ENCODE assay signal across 22 mouse cellular contexts in the genomic region with DNA sequence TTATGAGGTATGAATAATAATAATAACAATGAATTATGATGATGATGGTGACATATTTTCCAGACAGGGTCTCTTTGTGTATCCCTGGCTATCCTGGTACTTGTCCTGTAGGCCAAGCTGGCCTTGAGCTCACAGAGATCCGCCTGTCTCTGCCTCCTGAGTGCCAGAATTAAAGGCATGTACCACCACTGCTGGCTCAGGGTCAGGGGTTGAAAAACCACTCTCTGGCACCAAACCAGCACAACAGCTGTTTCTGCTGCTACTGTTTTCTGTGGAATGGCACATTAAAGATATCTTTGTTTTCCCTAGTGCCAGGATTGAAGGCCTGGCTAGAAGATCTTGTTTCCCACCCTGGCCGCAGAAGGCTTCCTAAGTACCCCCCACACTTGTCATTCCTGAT. TPM values are rescaled to one million over a fixed set of nuclear protein-coding genes. Genes with fewer than 3 reads are reported as not detected.
DNase-seq lines count a peak whose midpoint lies in the region; ATAC-seq and TF ChIP-seq lines count a peak whose summit lies in the region.
"Had no signal": no experiment of that assay in that cellular context is flagged by ENCODE, and none has a peak within 500 bp of the region (broad histone marks: within the 10 kb centered on the region; RNA-seq: fewer than 3 reads in every experiment).

No protein-coding gene starts in this region.

- H3K4me2 ChIP-seq in midbrain, embryonic 11.5 days, result no peak overlapping the region
- H3K4me2 ChIP-seq in midbrain, embryonic 14.5 days (ENCODE audit: low read length), result no peak overlapping the region
- no peak overlapping the region for H3K4me2 ChIP-seq in myocyte (ENCODE audit: low read depth)
- H3K4me2 ChIP-seq in stomach, postnatal 0 days (replicated peaks; ENCODE audit: low read depth), result no peak overlapping the region

- H3K27ac ChIP-seq in midbrain, embryonic 11.5 days (ENCODE audit: low read depth, low read length), result no peak overlapping the region
- H3K27ac ChIP-seq in midbrain, embryonic 14.5 days (replicated peaks; ENCODE audit: low read depth, low read length), result no peak overlapping the region
- H3K27ac ChIP-seq in stomach, postnatal 0 days (replicated peaks), result no peak overlapping the region

- no peak for TF ChIP-seq POLR2A in myocyte (IDR thresholded peaks at IDR 0.05; ENCODE audit: insufficient read length, low read depth)

- H3K9me3 ChIP-seq in midbrain, embryonic 11.5 days (ENCODE audit: control insufficient read depth, low read length), result no peaks in the 10 kb centered on the region
- H3K9me3 ChIP-seq in midbrain, embryonic 14.5 days (ENCODE audit: control insufficient read depth, low read length), result no peaks in the 10 kb centered on the region
- no peaks in the 10 kb centered on the region for H3K9me3 ChIP-seq in stomach, postnatal 0 days (ENCODE audit: control insufficient read depth, low read length)
- H3K9me3 ChIP-seq: G1E had no signal

- no peaks in the 10 kb centered on the region for H3K79me2 ChIP-seq in C2C12 (ENCODE audit: control insufficient read depth, insufficient read depth)
- H3K79me2 ChIP-seq in myocyte (ENCODE audit: control insufficient read depth, insufficient read depth), result no peaks in the 10 kb centered on the region

- TF ChIP-seq CTCF in C2C12 (IDR thresholded peaks at IDR 0.05; ENCODE audit: control insufficient read depth, insufficient read depth, insufficient read length), result no peak
- no peak for TF ChIP-seq CTCF in stomach, postnatal 0 days (IDR thresholded peaks at IDR 0.05; ENCODE audit: low read depth)

- H3K36me3 ChIP-seq in midbrain, embryonic 11.5 days (ENCODE audit: control insufficient read depth, insufficient read depth, low read length), result no peaks in the 10 kb centered on the region
- no peaks in the 10 kb centered on the region for H3K36me3 ChIP-seq in midbrain, embryonic 14.5 days (ENCODE audit: control insufficient read depth, insufficient read depth, low read length)
- no peaks in the 10 kb centered on the region for H3K36me3 ChIP-seq in C2C12 (ENCODE audit: control insufficient read depth, insufficient read depth)
- no peaks in the 10 kb centered on the region for H3K36me3 ChIP-seq in myocyte (ENCODE audit: control insufficient read depth, insufficient read depth)
- no peaks in the 10 kb centered on the region for H3K36me3 ChIP-seq in stomach, postnatal 0 days (ENCODE audit: control insufficient read depth, insufficient read depth, low read length)
- H3K36me3 ChIP-seq: G1E had no signal

- no peaks in the 10 kb centered on the region for H3K4me1 ChIP-seq in midbrain, embryonic 11.5 days (ENCODE audit: control insufficient read depth, insufficient read depth, low read length)
- H3K4me1 ChIP-seq in midbrain, embryonic 14.5 days (ENCODE audit: control insufficient read depth, insufficient read depth, low read length), result no peaks in the 10 kb centered on the region
- H3K4me1 ChIP-seq in stomach, postnatal 0 days (replicated peaks; ENCODE audit: control insufficient read depth, insufficient read depth), result no peaks in the 10 kb centered on the region

- no peak overlapping the region for H3K4me3 ChIP-seq in midbrain, embryonic 11.5 days (ENCODE audit: low read depth, low read length)
- H3K4me3 ChIP-seq in midbrain, embryonic 14.5 days (replicated peaks; ENCODE audit: low read depth, low read length), result no peak overlapping the region
- no peak overlapping the region for H3K4me3 ChIP-seq in C2C12 (ENCODE audit: insufficient read depth, poor library complexity, severe bottlenecking)
- no peak overlapping the region for H3K4me3 ChIP-seq in myocyte
- H3K4me3 ChIP-seq in stomach, postnatal 0 days (ENCODE audit: low read depth, low read length), result no peak overlapping the region

- no peak for TF ChIP-seq EP300 in stomach, postnatal 0 days (optimal IDR thresholded peaks at IDR 0.05)

- H3K9ac ChIP-seq in midbrain, embryonic 11.5 days (ENCODE audit: low read length), result no peak overlapping the region
- H3K9ac ChIP-seq in midbrain, embryonic 14.5 days (replicated peaks; ENCODE audit: low read length), result no peak overlapping the region
- no peak overlapping the region for H3K9ac ChIP-seq in stomach, postnatal 0 days (ENCODE audit: low read length)

- ATAC-seq in midbrain, embryonic 11.5 days (ENCODE audit: low FRiP score), result no peak
- no peak for ATAC-seq in midbrain, embryonic 14.5 days (ENCODE audit: low FRiP score, low TSS enrichment)
- no peak for ATAC-seq in stomach, postnatal 0 days (ENCODE audit: low FRiP score, low TSS enrichment)
- ATAC-seq: activated CD4-positive, CD25-positive, alpha-beta regulatory T cell, adult 4 months; CD4-positive, CD25-positive, alpha-beta regulatory T cell, adult 4 months; Patski had no signal

- no peaks in the 10 kb centered on the region for H3K79me3 ChIP-seq in C2C12 (ENCODE audit: low read depth)

- H3ac ChIP-seq in C2C12 (ENCODE audit: control insufficient read depth, insufficient read length, low read depth) (no peak overlapping the region), myocyte (ENCODE audit: control insufficient read depth, insufficient read length) (no peak overlapping the region)

- DNase-seq in midbrain, embryonic 11.5 days (ENCODE audit: low spot score, missing footprints), result peak; percentile 68
- DNase-seq in midbrain, embryonic 14.5 days, result no peak
- no peak for DNase-seq in stomach, postnatal 0 days (ENCODE audit: low spot score)
- DNase-seq in urinary bladder, adult 2 months (ENCODE audit: low spot score), result no peak
- DNase-seq: adrenal gland, adult 2 months; adrenal gland, adult 8-10 months; adrenal gland, postnatal 10 days; adrenal gland, postnatal 14 days; adrenal gland, postnatal 25 days; adrenal gland, postnatal 36 days; B cell, adult 2 months; cerebellum, adult 11 months; cerebellum, adult 11-12 months; cerebellum, adult 18-20 months; cerebellum, adult 2 months had no signal

- WGBS in midbrain, embryonic 11.5 days, result 92% methylated on average over 2 of the region's 2 CpGs
- WGBS in midbrain, embryonic 14.5 days, result 95% methylated on average over 2 of the region's 2 CpGs
- 83% methylated on average over 2 of the region's 2 CpGs for WGBS in stomach, postnatal 0 days

- H3K27me3 ChIP-seq in midbrain, embryonic 11.5 days (ENCODE audit: control insufficient read depth, insufficient read depth, low read length), result no peaks in the 10 kb centered on the region
- H3K27me3 ChIP-seq in midbrain, embryonic 14.5 days (ENCODE audit: control insufficient read depth, insufficient read depth, low read length), result no peaks in the 10 kb centered on the region
- no peaks in the 10 kb centered on the region for H3K27me3 ChIP-seq in C2C12 (ENCODE audit: control insufficient read depth, insufficient read depth, insufficient read length)
- no peaks in the 10 kb centered on the region for H3K27me3 ChIP-seq in myocyte (ENCODE audit: control insufficient read depth, insufficient read depth, insufficient read length)
- H3K27me3 ChIP-seq in stomach, postnatal 0 days (ENCODE audit: control insufficient read depth, insufficient read depth, low read length), result no peaks in the 10 kb centered on the region
- H3K27me3 ChIP-seq: CH12.LX, Patski had no signal

TF ChIP-seq in C2C12, 6 proteins besides CTCF, POLR2A, EP300 and RAD21:
- TF ChIP-seq USF1 (IDR thresholded peaks at IDR 0.05; ENCODE audit: low read depth) (no peak), MYOD1 (IDR thresholded peaks at IDR 0.05; ENCODE audit: control insufficient read depth, insufficient read length, low read depth) (peak; percentile 12)

TF ChIP-seq in myocyte, 11 proteins besides CTCF, POLR2A, EP300 and RAD21:
- TF ChIP-seq CEBPB (IDR thresholded peaks at IDR 0.05; ENCODE audit: insufficient read depth, poor library complexity, severe bottlenecking), result no peak
- TF ChIP-seq REST (IDR thresholded peaks at IDR 0.05; ENCODE audit: insufficient read depth, insufficient read length), result no peak
- no peak for TF ChIP-seq TCF3 (IDR thresholded peaks at IDR 0.05; ENCODE audit: insufficient read length, low read depth)
- TF ChIP-seq SRF (IDR thresholded peaks at IDR 0.05; ENCODE audit: control insufficient read depth, insufficient read length, low read depth), result no peak
- TF ChIP-seq TCF12 (IDR thresholded peaks at IDR 0.05; ENCODE audit: insufficient read depth, poor library complexity, severe bottlenecking), result no peak
- TF ChIP-seq MYOD1 (IDR thresholded peaks at IDR 0.05; ENCODE audit: control insufficient read depth in 1 of 3, insufficient read length in 2 of 3, low read depth in 2 of 3), result peak in 2 of 3 experiments; percentile 80 to 91
- TF ChIP-seq POLR2AphosphoS2 (IDR thresholded peaks at IDR 0.05; ENCODE audit: insufficient read length, low read depth), result no peak
- TF ChIP-seq MAX (IDR thresholded peaks at IDR 0.05; ENCODE audit: low read depth), result no peak
- peak; percentile 4 to 82 (median 42) for TF ChIP-seq MYOG (IDR thresholded peaks at IDR 0.05; ENCODE audit: control insufficient read depth in 1 of 3, insufficient read depth in 1 of 3, insufficient read length in 2 of 3, low read depth in 2 of 3)
- TF ChIP-seq USF1 (IDR thresholded peaks at IDR 0.05; ENCODE audit: low read depth), result no peak
- TF ChIP-seq E2F4 (IDR thresholded peaks at IDR 0.05; ENCODE audit: insufficient read depth), result no peak

RNA-seq across cellular contexts. Expression of a gene that starts 21.4 kb away (rescaled TPM):
- 1.4 and 1.6 TPM in 2 replicates for polyA plus RNA-seq in midbrain, embryonic 11.5 days (2014; fragmentation: Nextera tagmentation; extraction: Ambion mirVana)
- polyA plus RNA-seq in midbrain, embryonic 14.5 days (2014; fragmentation: Nextera tagmentation; extraction: Ambion mirVana), result 0.77 and 2.6 TPM in 2 replicates
- 27.6 TPM for polyA plus RNA-seq in C2C12 (2012; fragmentation: generic; extraction: Trizol)
- polyA plus RNA-seq in myocyte (2012; fragmentation: generic; extraction: Trizol), result 28.4 TPM
- 23.0 and 24.4 TPM in 2 replicates for polyA plus RNA-seq in stomach, postnatal 0 days (2015; fragmentation: Nextera tagmentation; extraction: Ambion mirVana)
- polyA plus RNA-seq in urinary bladder, adult 2 months (2012; rRNA removed), result 98.2 and 126 TPM in 2 replicates
- polyA plus RNA-seq: activated CD4-positive, CD25-positive, alpha-beta regulatory T cell, adult 4 months; CD4-positive, CD25-positive, alpha-beta regulatory T cell, adult 4 months; G1E had no signal
